Mouse (Mus musculus): ENCODE measurements around the gene Rprd1b. TPM values are rescaled to one million over a fixed set of nuclear protein-coding genes. Genes with fewer than 3 reads are reported as not detected.

Gene Rprd1b
- total RNA-seq, 2 experiments from 2014 or later: 29.6 to 31.1 TPM

DNA sequence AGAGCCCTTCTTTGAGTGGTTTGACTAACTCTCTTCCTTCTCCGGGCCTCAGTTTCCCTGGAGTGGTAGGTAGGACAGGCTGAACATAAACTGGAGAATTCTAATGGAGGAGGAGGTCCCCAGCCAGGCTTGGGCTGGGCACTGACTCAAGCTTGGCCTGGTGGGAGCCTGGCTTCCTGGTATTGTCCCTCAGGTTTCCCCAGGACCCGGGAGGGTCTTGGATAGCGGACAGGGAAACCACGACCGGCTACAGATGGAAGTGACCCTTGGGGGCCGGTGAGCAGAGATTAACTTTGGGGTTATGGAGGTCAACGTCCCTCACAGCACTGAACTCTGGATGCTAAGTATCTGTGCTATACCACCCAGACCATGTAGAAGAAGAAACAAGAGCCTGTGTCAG lies 113.0 kb downstream of the Rprd1b start:
- intact Hi-C loops (cut with DNase I): no loop called here
- peak in 1 of 2 experiments; percentile 50 for DNase-seq

DNA sequence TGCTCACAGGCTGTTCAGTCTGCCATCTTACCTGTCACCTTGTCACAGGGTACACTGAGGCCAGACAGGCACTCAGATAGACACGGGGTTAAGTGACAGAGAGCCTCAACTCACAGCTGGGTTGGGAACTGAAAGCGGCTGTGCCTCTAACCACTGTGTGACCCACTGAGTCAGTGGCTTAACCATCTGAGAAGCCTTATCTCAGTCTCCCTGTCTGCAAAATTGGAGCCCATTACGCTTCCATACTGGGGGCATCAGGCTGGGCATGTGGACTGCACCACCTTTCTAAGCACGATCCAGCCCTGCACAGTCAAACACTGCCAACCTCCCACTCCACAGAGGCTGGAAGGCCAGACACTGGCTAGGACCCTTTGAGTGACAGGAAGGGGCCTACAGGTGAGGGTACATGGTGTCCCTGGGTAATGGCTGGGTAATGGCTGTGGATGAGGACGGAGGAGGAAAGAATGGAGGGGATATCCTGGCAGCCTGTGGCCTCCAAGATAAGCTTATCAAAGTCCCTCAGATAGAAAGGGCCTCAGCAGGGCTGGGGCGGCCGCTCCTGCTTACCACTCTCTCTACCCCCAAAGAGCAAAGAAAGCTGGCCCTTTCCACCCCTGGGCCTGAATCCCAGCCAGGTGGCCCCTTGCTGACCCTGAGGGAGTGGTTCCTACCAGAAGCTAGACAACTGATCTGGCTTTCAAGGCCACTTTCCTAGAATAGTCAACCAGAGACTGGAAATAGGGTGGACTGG lies 113.6 kb downstream of the Rprd1b start:
- peak; percentile 63 to 68 for DNase-seq
- intact Hi-C loops (cut with DNase I): no loop called here

DNA sequence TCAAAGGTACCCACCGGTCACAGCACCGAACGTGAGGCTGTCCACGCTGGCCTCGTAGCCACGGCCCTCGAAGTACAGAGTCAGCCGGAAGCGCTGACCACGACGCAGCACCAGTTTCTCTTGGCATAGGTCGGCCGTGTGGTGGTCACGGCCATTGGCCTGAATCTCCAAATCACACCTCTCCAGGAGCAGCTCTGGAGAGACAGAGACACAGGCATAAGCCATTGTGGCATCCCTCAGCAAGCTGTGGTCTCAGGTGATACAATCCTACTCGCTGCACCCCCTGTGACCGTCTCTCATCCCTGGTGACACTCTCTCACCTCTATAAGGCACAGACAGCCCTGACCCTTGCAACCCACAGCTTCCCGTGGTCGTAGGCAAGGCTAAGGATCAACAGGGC lies 114.7 kb downstream of the Rprd1b start:
- intact Hi-C loops (cut with DNase I): no loop called here

DNA sequence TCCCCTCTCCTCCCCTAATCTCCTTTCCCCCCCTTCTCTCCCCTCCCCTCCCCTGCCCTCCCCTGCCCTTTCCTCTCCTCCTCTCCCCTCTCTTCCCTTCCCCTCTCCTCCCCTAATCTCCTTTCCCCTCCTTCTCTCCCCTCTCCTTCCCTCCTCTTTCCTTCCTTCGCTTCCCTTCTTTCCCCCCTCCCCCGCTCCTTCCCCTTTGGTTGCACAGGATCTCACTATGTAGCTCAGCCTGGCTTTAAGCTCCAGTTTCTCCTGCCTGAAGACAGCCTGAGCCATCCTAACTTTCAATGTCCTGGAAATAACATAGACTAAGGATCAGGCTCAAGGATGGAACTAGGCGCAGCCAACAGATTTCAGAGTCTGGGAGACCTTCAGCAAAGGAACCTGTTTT lies 115.5 kb downstream of the Rprd1b start:
- intact Hi-C loops (cut with DNase I): no loop called here
- DNase-seq: no peak

More for the DNA sequence above, 114.7 kb downstream of the Rprd1b start:
- no peak for DNase-seq

DNA sequence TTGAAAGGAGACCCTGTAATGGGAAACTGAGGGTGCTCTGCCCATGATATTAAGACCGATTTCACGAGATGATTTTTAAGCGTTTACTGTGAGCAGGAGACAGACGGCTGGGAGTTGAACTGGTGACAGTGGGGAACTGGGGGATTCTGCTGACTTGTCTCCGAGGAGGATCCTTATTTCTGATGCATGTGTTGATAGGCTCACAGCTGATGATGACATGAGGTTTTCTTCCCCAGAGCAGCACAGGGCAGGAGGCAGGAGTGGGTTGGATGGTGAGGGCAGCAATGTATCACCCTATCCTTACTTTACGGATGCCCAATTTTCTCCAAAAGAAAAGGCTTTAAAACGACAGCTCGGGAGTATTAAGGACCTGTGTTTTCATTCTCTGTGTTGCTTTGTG lies 116.0 kb downstream of the Rprd1b start:
- no peak for DNase-seq
- intact Hi-C loops (cut with DNase I): no loop called here

DNA sequence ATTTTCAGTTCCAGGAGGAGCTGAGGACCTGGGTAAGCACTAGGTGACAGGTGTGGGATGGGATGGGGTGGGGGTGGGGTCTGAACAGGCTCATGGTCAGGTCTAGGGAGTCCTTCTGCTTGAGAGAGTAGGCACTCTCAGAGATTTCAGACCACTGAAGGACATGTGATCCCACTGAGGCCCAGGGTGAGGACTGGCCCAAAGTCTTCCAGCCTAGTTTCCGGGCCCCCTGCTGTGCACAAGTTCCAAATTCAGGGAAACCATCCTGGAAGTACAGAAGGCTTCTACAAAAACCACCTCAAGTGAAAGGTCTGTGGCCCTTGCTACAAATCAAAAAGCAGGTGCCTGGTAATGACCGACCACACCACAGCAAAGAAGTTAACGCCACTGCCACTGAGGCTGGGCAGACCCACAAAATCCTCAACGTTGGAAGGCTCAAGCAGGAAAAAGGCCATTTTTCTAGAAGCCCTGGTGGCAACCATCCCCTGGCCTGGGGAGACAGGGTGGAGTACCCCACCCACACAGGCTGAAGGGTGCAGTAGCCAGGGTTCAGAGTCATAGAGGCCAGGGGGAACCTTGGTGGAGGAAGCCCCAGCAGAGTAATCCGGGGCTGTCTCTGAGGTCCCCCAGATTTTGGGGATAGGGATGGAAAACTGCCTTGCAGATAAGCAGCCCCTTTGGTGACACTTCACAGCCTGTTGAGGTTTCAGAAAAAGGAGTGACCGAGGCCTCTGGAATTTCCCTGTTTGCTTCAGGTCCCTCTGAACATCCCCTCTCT lies 116.6 kb downstream of the Rprd1b start:
- DNase-seq: no peak
- intact Hi-C loops (cut with DNase I): loop anchor here (5.0 kb wide), 2 partner anchors 83 to 98 kb away; no protein-coding TSS in a partner anchor

DNA sequence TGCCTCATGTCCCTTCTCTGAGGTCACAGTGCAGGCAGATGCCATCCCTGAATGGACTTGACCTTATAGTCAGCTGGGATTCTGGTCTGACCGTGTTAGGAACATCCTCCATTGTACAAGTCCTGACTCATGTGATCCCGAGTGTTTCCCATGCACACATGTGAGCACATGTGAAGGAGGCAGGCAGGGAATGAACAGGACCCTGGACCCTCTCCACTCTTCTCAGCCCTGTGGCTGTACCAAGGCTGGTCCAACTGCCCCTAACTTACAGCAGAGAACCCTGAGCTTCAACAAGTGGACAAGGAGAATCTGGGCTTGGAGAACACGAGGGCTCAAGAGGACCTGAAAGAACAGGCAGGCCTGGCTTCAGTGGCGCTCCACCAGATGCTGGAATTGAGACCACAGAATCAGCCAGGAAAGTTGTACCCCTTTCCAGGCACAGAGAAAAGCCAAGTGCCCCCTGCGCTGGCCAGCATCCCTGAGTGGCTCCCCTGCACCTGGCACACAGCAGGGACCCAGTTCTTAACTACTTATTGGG lies 117.3 kb downstream of the Rprd1b start:
- intact Hi-C loops (cut with DNase I): loop anchor here (1.0 to 5.0 kb wide), 5 partner anchors 33 to 98 kb away; no protein-coding TSS in a partner anchor
- DNase-seq: no peak

DNA sequence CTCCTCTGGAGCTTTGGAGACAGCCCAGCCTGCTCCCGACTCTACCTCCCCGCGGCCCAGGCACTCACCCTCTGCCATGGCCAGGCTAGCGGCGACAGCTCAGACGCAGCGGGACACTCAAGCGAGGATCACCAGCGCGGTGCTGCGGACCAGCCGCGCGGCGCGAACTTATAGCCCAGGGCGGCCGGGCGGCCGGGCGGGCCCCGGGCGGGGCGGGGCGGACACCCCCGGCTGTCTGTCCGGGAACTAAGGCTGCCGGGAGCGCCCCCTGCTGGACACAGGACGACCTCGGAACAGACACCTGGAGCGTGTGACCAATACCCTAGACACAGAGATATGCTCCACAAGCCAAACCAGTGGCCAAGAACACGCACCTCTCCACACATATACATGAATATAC lies 117.9 kb downstream of the Rprd1b start, which contains the start of gene Tgm2:
Tgm2 (minus strand) TSS at position 214 of the 400 bp plus-strand sequence.
- intact Hi-C loops (cut with DNase I): loop anchor here (1.0 to 5.0 kb wide), 5 partner anchors 33 to 99 kb away; no protein-coding TSS in a partner anchor

DNA sequence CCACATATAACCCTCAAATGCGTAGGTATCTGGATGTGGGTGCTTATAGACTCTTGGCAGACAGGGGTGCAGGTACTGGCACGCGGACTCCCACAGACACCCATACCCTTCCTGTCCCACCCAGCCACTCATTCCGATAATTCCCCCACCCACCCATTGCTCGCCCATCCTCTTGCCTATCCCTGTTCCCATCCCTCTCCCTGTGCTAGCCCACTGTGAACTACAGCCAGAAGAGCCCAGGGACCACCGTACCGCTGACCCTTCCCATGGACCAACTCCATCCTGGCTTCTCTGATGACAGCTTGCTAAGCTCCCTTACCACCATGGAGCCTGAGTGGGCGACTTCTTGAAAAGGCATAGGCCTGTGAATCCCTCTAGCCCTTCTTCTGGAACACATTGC lies 118.7 kb downstream of the Rprd1b start:
- intact Hi-C loops (cut with DNase I): loop anchor here (1.0 to 5.0 kb wide), 5 partner anchors 32 to 100 kb away; no protein-coding TSS in a partner anchor
- DNase-seq: no peak

More for the DNA sequence above, 117.9 kb downstream of the Rprd1b start, which contains the start of gene Tgm2:
- DNase-seq: peak; percentile 97

DNA sequence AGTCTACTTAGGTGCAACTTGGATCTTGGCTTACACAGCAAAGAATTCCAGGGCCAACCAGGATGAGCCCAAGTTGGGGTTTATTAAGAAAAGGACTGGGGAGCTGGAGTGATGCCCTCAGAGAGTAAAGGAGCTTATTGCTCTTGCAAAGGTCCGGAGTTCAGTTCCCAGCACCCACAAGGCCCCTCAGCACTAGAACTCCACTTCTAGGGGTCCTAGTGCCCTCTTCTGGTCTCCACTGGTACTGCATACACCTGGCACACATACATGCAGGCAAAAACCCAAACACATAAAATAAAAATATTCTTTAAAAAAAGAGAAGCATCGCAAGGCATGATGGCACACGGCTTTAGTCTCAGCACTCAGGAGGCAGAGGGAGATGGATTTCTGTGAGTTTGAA lies 122.8 kb downstream of the Rprd1b start:
- intact Hi-C loops (cut with DNase I): no loop called here
- no peak for DNase-seq

DNA sequence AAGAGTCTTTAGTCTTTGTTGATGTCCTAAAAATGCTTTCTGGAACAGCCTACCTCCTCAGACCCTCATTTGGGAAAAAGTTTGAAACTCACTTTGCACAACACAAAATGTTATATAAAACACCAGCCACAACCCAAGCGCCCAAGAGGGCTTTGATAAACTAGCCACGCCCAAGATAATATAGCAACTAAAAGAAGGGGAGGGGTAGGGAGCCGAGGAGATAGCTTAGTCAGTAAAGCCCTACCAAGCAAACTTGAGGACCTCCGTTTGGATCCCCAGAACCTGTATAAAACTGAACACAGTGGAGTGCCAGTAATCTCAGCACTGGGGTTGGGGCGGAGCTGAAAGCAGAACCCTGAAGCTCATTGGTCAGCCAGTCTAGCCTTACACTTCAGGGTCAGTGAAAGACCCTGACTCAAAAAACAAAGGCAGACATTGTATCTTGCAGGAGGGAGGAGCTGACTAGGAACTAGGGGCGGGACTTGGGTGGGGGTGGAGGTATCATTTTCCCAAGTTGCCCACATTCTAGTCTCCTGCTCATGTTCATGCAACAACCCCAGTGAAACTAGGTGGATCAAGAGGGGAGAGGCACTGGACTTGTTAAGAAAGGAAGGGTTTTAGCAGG lies 124.5 kb downstream of the Rprd1b start:
- intact Hi-C loops (cut with DNase I): no loop called here
- DNase-seq: no peak

DNA sequence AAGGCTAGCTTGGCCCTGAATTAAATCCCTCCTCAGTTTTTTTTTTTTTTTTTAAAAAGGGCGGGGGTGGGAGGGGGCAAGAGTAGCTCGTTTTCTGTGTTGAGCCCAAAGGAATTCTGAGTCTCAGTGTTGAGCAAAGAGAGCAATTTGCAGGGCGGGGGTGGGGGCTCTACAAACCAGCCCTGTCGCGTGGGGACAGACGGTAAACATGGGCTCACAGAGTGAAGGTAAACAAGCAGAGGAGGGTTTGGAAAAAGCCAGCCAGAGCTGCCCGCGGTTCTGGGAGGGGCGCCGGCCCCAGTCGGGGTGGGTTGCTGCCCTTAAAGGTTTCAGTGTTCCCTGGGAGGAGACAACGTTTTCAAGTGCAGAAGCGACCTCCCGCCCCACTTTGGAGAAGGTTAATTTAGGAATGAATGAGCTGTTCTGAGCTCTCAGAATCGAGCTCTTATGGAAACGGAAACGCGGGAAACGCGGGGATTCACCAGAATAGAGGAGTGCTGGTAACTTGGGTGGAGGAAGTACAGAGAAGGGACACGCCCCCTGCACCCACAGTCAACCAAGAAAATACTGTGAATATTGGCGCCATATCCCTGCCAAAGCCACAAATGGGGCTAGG lies 125.5 kb downstream of the Rprd1b start:
- no peak for DNase-seq

DNA sequence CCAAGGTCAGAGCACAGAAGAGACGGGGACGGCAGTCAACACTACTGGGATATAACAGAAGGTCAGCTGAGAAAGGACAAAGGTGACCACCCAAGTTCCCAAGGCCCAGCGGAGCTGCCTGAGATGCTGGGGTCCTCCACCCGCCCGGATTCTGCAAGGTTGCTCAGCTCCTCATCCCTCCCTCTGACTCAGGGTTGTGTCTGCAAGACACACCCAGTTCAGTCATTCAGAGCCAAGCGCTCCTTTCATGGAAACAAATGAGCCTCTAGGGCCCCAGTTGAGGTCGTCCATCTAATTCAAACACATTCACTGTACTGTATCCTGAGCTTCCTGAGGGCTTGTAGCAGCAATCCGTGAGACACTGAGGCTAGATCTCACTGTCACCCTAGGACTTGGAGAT lies 126.3 kb downstream of the Rprd1b start:
- intact Hi-C loops (cut with DNase I): no loop called here
- DNase-seq: no peak

More for the DNA sequence above, 125.5 kb downstream of the Rprd1b start:
- intact Hi-C loops (cut with DNase I): no loop called here

DNA sequence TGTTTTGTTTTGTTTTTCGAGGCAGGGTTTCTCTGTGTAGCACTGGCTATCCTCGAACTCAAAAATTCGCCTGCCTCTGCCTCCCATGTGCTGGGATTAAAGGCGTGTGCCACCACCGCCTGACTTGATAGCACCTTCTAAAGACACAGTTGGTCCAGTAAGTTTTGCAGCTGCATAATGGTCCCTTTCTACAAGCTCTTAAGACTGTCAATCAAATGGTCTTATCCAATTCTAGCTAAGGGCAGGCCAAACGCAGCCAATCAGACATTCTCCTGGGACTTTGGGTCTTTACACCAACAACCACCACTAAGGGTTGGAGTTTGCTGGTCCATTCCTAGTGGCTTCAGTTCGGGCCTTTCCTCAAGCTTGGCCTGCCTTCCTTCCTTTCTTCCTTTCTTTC lies 126.8 kb downstream of the Rprd1b start:
- intact Hi-C loops (cut with DNase I): no loop called here
- no peak for DNase-seq

DNA sequence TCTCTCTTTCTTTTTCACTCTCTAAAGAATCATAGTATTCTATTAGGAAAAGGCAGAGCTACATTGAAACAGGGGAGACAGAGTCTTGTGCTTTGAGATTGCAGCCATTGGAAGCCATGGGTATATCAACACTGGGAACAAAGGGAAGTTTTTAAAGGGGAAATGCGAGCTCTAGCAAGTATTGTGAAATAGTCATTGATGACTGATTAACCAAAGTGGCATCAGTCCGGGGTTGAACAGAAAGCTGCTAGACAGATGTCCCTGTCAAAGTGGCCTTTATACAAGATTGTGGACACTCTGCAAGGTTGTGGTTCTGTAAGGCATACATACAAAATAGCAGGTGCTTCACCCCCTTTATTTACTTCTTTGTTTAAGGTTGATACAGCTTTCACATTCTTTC lies 127.3 kb downstream of the Rprd1b start:
- DNase-seq: no peak
- intact Hi-C loops (cut with DNase I): no loop called here

DNA sequence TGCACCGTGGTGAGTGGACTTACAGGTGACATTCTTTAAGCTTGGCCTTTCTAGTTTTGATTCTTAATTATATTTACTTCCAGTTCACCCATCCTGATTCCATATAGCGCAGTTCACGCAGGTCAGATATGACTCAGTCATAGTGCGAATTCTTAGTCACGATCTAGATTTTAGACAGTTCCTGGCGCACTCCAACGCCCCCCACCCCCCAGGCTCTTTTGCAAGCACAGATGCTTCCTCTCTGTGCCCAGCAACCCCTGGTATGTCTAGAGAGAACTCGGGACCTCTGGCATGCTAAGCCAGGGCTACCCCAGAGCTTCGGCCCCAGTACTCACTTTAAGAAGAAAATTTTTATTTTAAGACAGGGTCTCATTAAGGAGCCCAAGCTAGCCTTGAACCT lies 128.2 kb downstream of the Rprd1b start:
- no peak for DNase-seq
- intact Hi-C loops (cut with DNase I): no loop called here

DNA sequence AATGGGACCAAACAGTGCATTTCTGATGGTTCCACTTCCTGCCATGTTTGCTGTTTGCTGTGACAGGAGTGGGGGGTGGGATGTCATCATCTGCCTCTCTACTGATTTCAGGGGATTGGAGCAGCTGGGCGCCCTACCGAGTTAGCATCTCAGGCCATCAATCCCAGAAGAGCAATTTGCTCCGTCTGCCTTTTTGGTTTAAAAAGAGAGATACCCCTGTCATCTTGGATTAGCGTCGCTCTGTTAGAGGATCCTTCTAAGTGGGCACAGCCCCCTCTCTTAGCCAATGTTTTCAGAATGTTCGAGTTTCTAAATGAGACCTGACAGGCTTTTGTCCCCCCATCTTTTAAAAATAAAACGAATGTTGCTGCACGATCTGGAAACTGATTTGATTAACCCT lies 129.4 kb downstream of the Rprd1b start:
- no peak for DNase-seq
- intact Hi-C loops (cut with DNase I): no loop called here

DNA sequence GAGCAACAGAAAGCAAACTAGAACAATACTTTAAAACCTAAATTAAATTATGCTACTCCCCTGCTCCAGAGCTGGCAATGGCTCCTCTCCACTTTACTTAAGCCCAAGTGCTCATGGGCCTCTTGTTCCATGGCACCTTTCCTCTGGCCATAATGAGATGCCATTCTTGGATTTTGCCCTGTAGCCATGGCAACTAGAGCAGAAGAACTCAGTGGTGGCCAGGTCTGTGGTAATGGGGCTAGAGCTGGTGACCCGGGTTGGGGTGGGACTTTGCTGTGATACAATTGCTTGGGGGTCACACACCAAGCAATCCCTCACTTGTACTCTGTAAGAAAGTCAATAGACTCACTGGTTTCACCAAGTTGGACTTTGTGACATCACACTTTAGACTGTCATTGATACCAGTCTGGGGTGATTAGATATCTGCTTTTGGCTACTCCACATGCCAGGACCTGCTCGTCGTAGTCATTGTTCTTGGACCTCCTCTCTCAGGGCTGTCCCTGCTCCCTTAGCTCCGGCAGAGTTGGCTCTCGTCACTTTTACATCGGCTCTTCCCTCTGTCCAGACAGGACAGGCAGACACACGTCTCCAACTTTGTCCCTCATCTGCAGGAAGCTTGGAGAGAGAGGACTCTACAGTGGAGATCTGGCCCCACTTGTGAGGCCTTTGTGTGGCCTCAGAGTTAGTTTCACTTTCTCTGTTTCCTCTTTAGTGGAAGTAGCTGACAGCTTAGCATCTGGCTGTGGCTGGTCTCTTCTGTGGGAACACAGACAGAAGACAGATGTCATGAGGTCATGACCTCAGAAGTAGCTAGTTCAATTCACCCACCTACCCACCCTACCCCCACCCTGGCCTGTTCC lies 131.3 kb downstream of the Rprd1b start:
- DNase-seq: peak in 1 of 2 experiments; percentile 44
- intact Hi-C loops (cut with DNase I): no loop called here

DNA sequence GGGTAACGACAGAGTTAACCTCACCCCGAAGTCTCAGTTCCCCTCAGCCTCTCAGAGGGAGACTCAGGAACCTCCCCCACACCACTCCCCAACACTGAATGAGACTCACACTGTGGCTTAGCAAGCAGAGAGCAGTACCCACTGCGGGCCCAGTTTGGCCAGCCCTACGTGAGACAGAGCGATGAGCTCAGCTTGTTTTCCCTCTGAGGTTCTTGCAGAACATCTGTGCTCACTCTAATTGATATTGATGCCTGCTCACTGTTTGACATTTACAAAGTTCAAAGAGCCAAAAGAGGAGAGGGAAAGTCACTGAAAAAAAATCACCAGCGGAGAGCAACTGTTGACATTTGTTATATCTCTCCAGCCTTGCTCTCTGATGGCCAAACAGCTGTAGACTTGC lies 133.5 kb downstream of the Rprd1b start:
- DNase-seq: no peak

More for the DNA sequence above, 133.5 kb downstream of the Rprd1b start:
- intact Hi-C loops (cut with DNase I): no loop called here
